Mouse (Mus musculus) CH12.LX (cell line): ENCODE data around the gene Zfr2. TPM values are rescaled to one million over a fixed set of nuclear protein-coding genes. Genes with fewer than 3 reads are reported as not detected.

Experiments used
- DNase-seq: peaks from one replicate; pipeline ENCODE4 v3.0.0-alpha.2; 2013; ENCODE audit errors: extremely low read depth
- H3K27ac ChIP-seq: 2 replicates; pipeline ENCODE4 v1.5.1; 2012; ENCODE audit warnings: low read depth, mild to moderate bottlenecking, control low read depth, moderate library complexity; ENCODE audit not compliant: insufficient read depth
- H3K27me3 ChIP-seq: replicated peaks from 2 replicates; pipeline ENCODE3; 2012; ENCODE audit warnings: inconsistent platforms
- H3K36me3 ChIP-seq, 2 experiments: replicated peaks in 1 of 2; 2 replicates each; pipeline versions ENCODE3 to v1.6.1; 2012; ENCODE audit warnings: inconsistent platforms in 1 of 2, low read length in 1 of 2, mild to moderate bottlenecking in 1 of 2, mixed read lengths in 1 of 2, moderate library complexity in 1 of 2; ENCODE audit not compliant: control insufficient read depth in 1 of 2, insufficient read depth in 1 of 2
- H3K4me1 ChIP-seq, 2 experiments: 2 replicates each; pipeline ENCODE4 v1.6.1; 2012; ENCODE audit warnings: inconsistent platforms in 1 of 2, moderate library complexity in 1 of 2; ENCODE audit not compliant: insufficient read depth in 2 of 2, control insufficient read depth in 1 of 2
- H3K4me2 ChIP-seq: 2 replicates; pipeline ENCODE4 v1.6.1; 2012; ENCODE audit warnings: low read depth, mild to moderate bottlenecking, control low read depth; ENCODE audit not compliant: poor library complexity, insufficient read depth, severe bottlenecking
- H3K4me3 ChIP-seq, 3 experiments: fragments of 150-350 bp in 1 of 3; sonication (generic) in 1 of 3; replicated peaks in 1 of 3; 2 replicates each; pipeline versions ENCODE3 to v1.5.1; 2011 to 2012; ENCODE audit warnings: low read depth in 2 of 3, low read length in 2 of 3, mild to moderate bottlenecking in 2 of 3, moderate library complexity in 2 of 3, control low read depth in 1 of 3, improper control_type of control experiment in 1 of 3, inconsistent platforms in 1 of 3, mixed read lengths in 1 of 3; ENCODE audit not compliant: poor library complexity in 1 of 3
- H3K79me2 ChIP-seq: replicated peaks from 2 replicates; pipeline ENCODE4 v1.6.1; 2012; ENCODE audit warnings: mild to moderate bottlenecking, moderate library complexity; ENCODE audit not compliant: control insufficient read depth, poor library complexity, insufficient read depth, severe bottlenecking; ENCODE audit errors: extremely low read depth
- H3K9ac ChIP-seq: 2 replicates; pipeline ENCODE4 v1.6.1; 2012; ENCODE audit warnings: low read depth, mild to moderate bottlenecking, control low read depth, moderate library complexity; ENCODE audit not compliant: insufficient read depth
- H3K9me3 ChIP-seq: replicated peaks from 2 replicates; pipeline ENCODE3; 2012; ENCODE audit warnings: low read length, inconsistent platforms, mixed read lengths
- CHD1 ChIP-seq: IDR thresholded peaks from 2 replicates; pipeline ENCODE4 v1.6.1; 2012; ENCODE audit warnings: low read depth, low read length, improper control_type of control experiment, inconsistent platforms
- CHD2 ChIP-seq: IDR thresholded peaks from 2 replicates; pipeline ENCODE4 v1.6.1; 2011; ENCODE audit warnings: low read length, improper control_type of control experiment
- CTCF ChIP-seq, 2 experiments: IDR thresholded peaks in 1 of 2; conservative IDR thresholded peaks in 1 of 2; 2 replicates each; pipeline ENCODE4 v1.5.1; 2011 to 2012; ENCODE audit warnings: low read depth in 2 of 2, low read length in 2 of 2, improper control_type of control experiment in 1 of 2, inconsistent platforms in 1 of 2, mild to moderate bottlenecking in 1 of 2, moderate library complexity in 1 of 2
- ELF1 ChIP-seq: IDR thresholded peaks from 2 replicates; pipeline ENCODE4 v1.6.1; 2014; ENCODE audit warnings: low read depth, mild to moderate bottlenecking, inconsistent platforms, low read length, improper control_type of control experiment
- EP300 ChIP-seq: IDR thresholded peaks from 2 replicates; pipeline ENCODE4 v1.6.1; 2011; ENCODE audit warnings: low read length, improper control_type of control experiment
- ETS1 ChIP-seq: conservative IDR thresholded peaks from 2 replicates; pipeline ENCODE4 v1.6.1; 2012; ENCODE audit warnings: low read depth, mild to moderate bottlenecking, inconsistent platforms, low read length, improper control_type of control experiment, moderate library complexity
- GABPA ChIP-seq: IDR thresholded peaks from 2 replicates; pipeline ENCODE4 v1.6.1; 2012; ENCODE audit warnings: low read depth, low read length, improper control_type of control experiment, inconsistent platforms; ENCODE audit not compliant: insufficient replicate concordance
- HCFC1 ChIP-seq: IDR thresholded peaks from 2 replicates; pipeline ENCODE4 v1.6.1; 2012; ENCODE audit warnings: low read depth, mild to moderate bottlenecking, inconsistent platforms, low read length, improper control_type of control experiment
- JUN ChIP-seq: IDR thresholded peaks from 2 replicates; pipeline ENCODE4 v1.6.1; 2011; ENCODE audit warnings: low read depth, mild to moderate bottlenecking, low read length, improper control_type of control experiment, moderate library complexity; ENCODE audit not compliant: insufficient read depth
- JUND ChIP-seq: conservative IDR thresholded peaks from 2 replicates; pipeline ENCODE4 v1.6.1; 2011; ENCODE audit warnings: low read depth, low read length, improper control_type of control experiment
- KAT2A ChIP-seq: IDR thresholded peaks from 2 replicates; pipeline ENCODE4 v1.6.1; 2012; ENCODE audit warnings: low read length, improper control_type of control experiment, inconsistent platforms; ENCODE audit not compliant: insufficient replicate concordance
- MAFK ChIP-seq: IDR thresholded peaks from 2 replicates; pipeline ENCODE4 v1.6.1; 2011; ENCODE audit warnings: low read length, improper control_type of control experiment; ENCODE audit not compliant: insufficient replicate concordance
- MAX ChIP-seq: IDR thresholded peaks from 2 replicates; pipeline ENCODE4 v1.6.1; 2011; ENCODE audit warnings: low read length, improper control_type of control experiment
- MAZ ChIP-seq: IDR thresholded peaks from 2 replicates; pipeline ENCODE4 v1.6.1; 2012; ENCODE audit warnings: low read depth, mild to moderate bottlenecking, inconsistent platforms, low read length, improper control_type of control experiment, moderate library complexity
- MEF2A ChIP-seq: IDR thresholded peaks from 2 replicates; pipeline ENCODE4 v1.6.1; 2014; ENCODE audit warnings: low read depth, mild to moderate bottlenecking, inconsistent platforms, low read length, improper control_type of control experiment, borderline replicate concordance
- MYC ChIP-seq: IDR thresholded peaks from 2 replicates; pipeline ENCODE4 v1.6.1; 2011; ENCODE audit warnings: low read depth, mild to moderate bottlenecking, improper control_type of control experiment, low read length
- NELFE ChIP-seq: IDR thresholded peaks from 2 replicates; pipeline ENCODE4 v1.6.1; 2011; ENCODE audit warnings: low read depth, low read length, improper control_type of control experiment
- NRF1 ChIP-seq: IDR thresholded peaks from 2 replicates; pipeline ENCODE4 v1.6.1; 2014; ENCODE audit warnings: low read depth, mild to moderate bottlenecking, inconsistent platforms, low read length, improper control_type of control experiment, moderate library complexity
- PAX5 ChIP-seq: IDR thresholded peaks from 2 replicates; pipeline ENCODE4 v1.6.1; 2012; ENCODE audit warnings: low read length, inconsistent platforms, mixed read lengths
- POLR2A ChIP-seq: IDR thresholded peaks from 2 replicates; pipeline ENCODE4 v1.6.1; 2011; ENCODE audit warnings: low read depth, mild to moderate bottlenecking, improper control_type of control experiment, low read length
- POLR2AphosphoS2 ChIP-seq: IDR thresholded peaks from 2 replicates; pipeline ENCODE4 v1.6.1; 2011; ENCODE audit warnings: low read depth, low read length, improper control_type of control experiment
- RAD21 ChIP-seq: IDR thresholded peaks from 2 replicates; pipeline ENCODE4 v1.6.1; 2011; ENCODE audit warnings: low read depth, mild to moderate bottlenecking, low read length, improper control_type of control experiment, moderate library complexity
- RCOR1 ChIP-seq: conservative IDR thresholded peaks from 2 replicates; pipeline ENCODE4 v1.6.1; 2012; ENCODE audit warnings: low read depth, mild to moderate bottlenecking, inconsistent platforms, low read length, improper control_type of control experiment
- SIN3A ChIP-seq: IDR thresholded peaks from 2 replicates; pipeline ENCODE4 v1.6.1; 2012; ENCODE audit warnings: low read length, improper control_type of control experiment, inconsistent platforms
- SMC3 ChIP-seq: IDR thresholded peaks from 2 replicates; pipeline ENCODE4 v1.6.1; 2011; ENCODE audit warnings: low read depth, low read length, improper control_type of control experiment
- TBP ChIP-seq: conservative IDR thresholded peaks from 2 replicates; pipeline ENCODE4 v1.6.1; 2011; ENCODE audit warnings: low read depth, low read length, improper control_type of control experiment
- TCF12 ChIP-seq: IDR thresholded peaks from 2 replicates; pipeline ENCODE4 v1.6.1; 2014; ENCODE audit warnings: low read depth, mild to moderate bottlenecking, inconsistent platforms, low read length, improper control_type of control experiment
- UBTF ChIP-seq: IDR thresholded peaks from 2 replicates; pipeline ENCODE4 v1.6.1; 2012; ENCODE audit warnings: low read depth, mild to moderate bottlenecking, inconsistent platforms, low read length, improper control_type of control experiment, moderate library complexity
- USF1 ChIP-seq: IDR thresholded peaks from 2 replicates; pipeline ENCODE4 v1.6.1; 2014; ENCODE audit warnings: low read depth, mild to moderate bottlenecking, inconsistent platforms, low read length, improper control_type of control experiment
- USF2 ChIP-seq: conservative IDR thresholded peaks from 2 replicates; pipeline ENCODE4 v1.6.1; 2011; ENCODE audit warnings: low read depth, low read length, improper control_type of control experiment
- ZC3H11A ChIP-seq: IDR thresholded peaks from 2 replicates; pipeline ENCODE4 v1.6.1; 2012; ENCODE audit warnings: low read depth, mild to moderate bottlenecking, inconsistent platforms, low read length, improper control_type of control experiment
- ZKSCAN1 ChIP-seq: IDR thresholded peaks from 2 replicates; pipeline ENCODE4 v1.6.1; 2012; ENCODE audit warnings: low read depth, inconsistent platforms, low read length, improper control_type of control experiment, borderline replicate concordance
- ZMIZ1 ChIP-seq: IDR thresholded peaks from 2 replicates; pipeline ENCODE4 v1.6.1; 2012; ENCODE audit warnings: low read depth, mild to moderate bottlenecking, inconsistent platforms, low read length, improper control_type of control experiment
- dilution Hi-C: fragments of 300-500 bp; cut with MboI; formaldehyde crosslinking; loops from 2 replicates; pipeline ENCODE4 v1.14.3; 2020; ENCODE audit warnings: low sequenced_read_pairs; ENCODE audit not compliant: extremely low pct_unique_long_range_greater_than_20kb, extremely low pct_ligation_motif_present
- in situ Hi-C: fragments of 300-500 bp; cut with MboI; formaldehyde crosslinking; loops from 3 replicates; pipeline ENCODE4 v1.14.3; 2019; ENCODE audit warnings: low sequenced_read_pairs, low pct_ligation_motif_present, low pct_unique_long_range_greater_than_20kb, mixed read lengths
- polyA plus RNA-seq: library from polyadenylated mRNA; unstranded; fragments of >175 nt; gene quantifications from 2 replicates; pipeline ENCODE4 v1.2.1, GENCODE M21; 2012; ENCODE audit warnings: low read depth; ENCODE audit not compliant: insufficient read length
- total RNA-seq, 2 experiments: library from RNA; depleted of rRNA; stranded (reverse); fragments of 300-350 nt in 1 of 2; fragments of >200 nt in 1 of 2; gene quantifications; 2 replicates each; pipeline ENCODE4 v1.2.3; 2012 to 2014

Zfr2 gene
- total and polyA plus RNA-seq, 3 experiments: 1.0 to 13.5 (median 2.4) TPM

DNA sequence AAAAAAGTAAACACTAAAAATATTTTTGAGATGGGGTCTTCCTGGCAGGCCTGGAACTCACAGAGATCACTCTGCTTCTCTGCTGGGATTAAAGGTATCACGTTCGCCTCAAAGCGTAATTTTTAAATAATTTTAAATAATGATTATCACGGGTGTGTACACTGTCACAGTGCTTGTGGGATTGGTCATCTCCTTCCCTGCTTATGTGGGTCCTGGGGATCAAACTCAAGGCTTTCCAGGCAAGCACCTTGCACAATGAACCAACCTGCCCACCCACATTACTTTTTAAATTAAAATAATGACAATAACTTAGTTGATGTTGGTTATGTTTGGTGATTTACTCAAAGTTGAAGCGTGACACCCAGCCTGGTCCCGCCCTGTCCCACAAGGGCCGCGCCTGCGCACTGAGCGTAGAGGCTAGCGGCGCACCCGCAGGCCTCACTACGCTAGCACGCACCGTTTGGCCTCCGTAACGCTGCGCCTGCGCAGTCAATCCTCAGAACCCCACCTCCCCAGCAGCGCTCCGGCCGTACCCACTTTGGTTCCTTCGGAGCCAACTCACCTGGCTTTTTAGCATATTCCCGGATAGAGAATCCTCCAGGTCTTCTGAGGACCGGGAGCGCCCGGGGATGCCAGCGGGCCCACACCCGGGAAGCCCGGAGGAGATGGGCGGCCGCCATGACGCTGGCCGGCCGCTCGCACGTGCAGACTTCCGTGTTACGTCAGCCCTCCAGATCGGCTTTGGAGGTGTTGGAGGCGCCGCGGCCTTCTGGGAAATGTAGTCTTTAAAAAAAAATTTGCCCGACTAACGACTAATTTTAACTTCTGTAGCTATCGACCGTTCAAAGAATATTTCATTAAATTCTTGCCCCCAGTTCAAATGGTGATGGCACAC, 33.5 kb downstream of the Zfr2 start, which contains the start of the genes Mrpl54 and Apba3 (continued):
- TF ChIP-seq GABPA (peak; percentile 34; the same call in 1 of the 2 replicates), MYC (peak; percentile 97), USF1 (no peak; the same call in 1 of the 2 replicates), POLR2AphosphoS2 (peak; percentile 86; the same call in 1 of the 2 replicates), MAZ (0 out of 2 replicates have a peak, but pooled peaks have one; percentile 53), JUN (peak; percentile 3; the same call in 1 of the 2 replicates), EP300 (no peak), KAT2A (peak; percentile 89; the same call in 1 of the 2 replicates), MAFK (no peak)

GRCm38 (mm10) chr10:81268056-81268455, 35.1 kb downstream of the Zfr2 start:
- peak; percentile 91 for DNase-seq
- Histone ChIP-seq H3K4me1 (peaks cover 11 to 42% of the 10 kb centered on the region in 2 experiments), H3K9ac (peak overlapping the region; percentile 95), H3K79me2 (peaks cover 17% of the 10 kb centered on the region), H3K27me3 (no peaks in the 10 kb centered on the region), H3K4me3 (peak overlapping the region; percentile 84 to 98 (median 96)), H3K27ac (no peak overlapping the region), H3K4me2 (peak overlapping the region; percentile 57; the same call in 1 of the 2 replicates), H3K9me3 (no peaks in the 10 kb centered on the region), H3K36me3 (peaks cover 58 to 63% of the 10 kb centered on the region in 2 experiments)
- in situ Hi-C loops (no loop called here), dilution Hi-C loops (no loop called here)
- no peak for TF ChIP-seq ETS1
- TF ChIP-seq MAX: 0 out of 2 replicates have a peak, but pooled peaks have one; percentile 8
- TF ChIP-seq POLR2A: peak; percentile 64; the same call in 1 of the 2 replicates
- TF ChIP-seq JUND: no peak
- TF ChIP-seq ELF1: peak; percentile 95
- TF ChIP-seq MEF2A: no peak
- no peak for TF ChIP-seq JUN
- TF ChIP-seq GABPA: peak; percentile 53; the same call in 1 of the 2 replicates
- no peak for TF ChIP-seq ZC3H11A
- no peak; the same call in 1 of the 2 replicates for TF ChIP-seq SIN3A
- peak; percentile 84 for TF ChIP-seq NRF1
- TF ChIP-seq ZKSCAN1: no peak
- TF ChIP-seq ZMIZ1: no peak
- TF ChIP-seq USF1: no peak
- TF ChIP-seq RAD21: no peak
- 0 out of 2 replicates have a peak, but pooled peaks have one; percentile 42 for TF ChIP-seq TBP
- no peak for TF ChIP-seq CTCF (conservative IDR thresholded peaks at IDR 0.05 in 1 of 2, IDR thresholded peaks at IDR 0.05 in 1 of 2; ENCODE audit: low read depth in 2 of 2, low read length in 2 of 2)
- peak; percentile 34; the same call in 1 of the 2 replicates for TF ChIP-seq MYC
- TF ChIP-seq UBTF: no peak
- no peak for TF ChIP-seq USF2
- no peak for TF ChIP-seq PAX5
- TF ChIP-seq EP300: no peak
- TF ChIP-seq CHD2: no peak
- 0 out of 2 replicates have a peak, but pooled peaks have one; percentile 40 for TF ChIP-seq NELFE
- TF ChIP-seq POLR2AphosphoS2: no peak
- TF ChIP-seq TCF12: peak; percentile 12; the same call in 1 of the 2 replicates
- TF ChIP-seq SMC3: no peak
- TF ChIP-seq MAFK: no peak
- TF ChIP-seq HCFC1: peak; percentile 97
- no peak for TF ChIP-seq CHD1
- TF ChIP-seq RCOR1: no peak
